Mouse (Mus musculus): ENCODE data around the gene Nmnat1. TPM values are rescaled to one million over a fixed set of nuclear protein-coding genes. Genes with fewer than 3 reads are reported as not detected.
A peak's percentile ranks its signal among the peaks of the same experiment; 100 is the strongest.

Nmnat1 gene
- total RNA-seq (2021), result 10 to 100 TPM; 29.5 to 30.7 TPM

GRCm38 (mm10) chr4:149485053-149485824, at the start of gene Nmnat1, which contains the start of gene Lzic:
Nmnat1 (minus strand) TSS chr4:149485202.
Lzic (plus strand) TSS chr4:149485229.
- DNase-seq, result peak; percentile 92 to 94
- intact Hi-C loops (cut with DNase I), result loop anchor here (1.0 to 5.0 kb wide), 4 partner anchors 34 to 138 kb away; partner anchors contain the start of gene Ctnnbip1

- intact Hi-C loops (cut with DNase I), result loop anchor here (5.0 kb wide), 1 partner anchor 72 kb away; no protein-coding TSS in a partner anchor
- no peak for DNase-seq
These were observed 44.7 kb upstream of the Nmnat1 start for GRCm38 (mm10) chr4:149529691-149530090.

DNA sequence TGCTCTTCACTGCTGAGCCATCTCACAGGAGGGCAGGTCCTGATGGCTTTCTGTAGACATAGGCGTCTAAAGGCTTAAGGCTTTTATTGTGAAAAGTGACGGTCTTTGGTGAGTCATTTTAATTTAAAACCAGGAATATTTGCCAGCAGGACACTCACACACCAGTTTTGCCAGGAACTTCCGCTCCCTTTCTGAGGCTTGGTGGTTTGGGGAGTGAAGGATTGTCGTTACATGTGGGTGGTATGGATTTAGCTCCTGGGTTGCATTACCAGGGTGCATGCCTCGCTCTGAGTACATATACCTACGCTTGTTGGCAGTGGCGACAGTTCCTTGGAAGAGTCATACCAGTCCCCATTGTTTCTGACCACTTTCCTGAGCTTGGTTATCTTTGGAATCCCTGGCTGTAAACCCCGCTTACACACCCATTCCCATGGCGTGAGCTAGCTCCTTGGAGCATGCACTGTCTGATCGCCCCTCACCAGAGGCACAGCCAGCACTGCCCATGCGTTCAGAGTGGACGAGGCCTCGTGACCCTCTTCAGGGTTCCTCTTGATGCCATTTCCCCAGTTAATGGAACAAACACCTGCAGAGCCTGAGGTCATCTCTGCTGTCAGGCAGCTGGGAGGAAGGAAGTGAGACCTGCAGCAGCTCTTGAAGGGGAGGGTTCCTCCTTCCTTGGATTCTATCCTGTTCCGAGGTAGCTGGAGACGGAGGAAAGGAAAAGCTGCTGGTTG, 42.8 kb upstream of the Nmnat1 start:
- peak in 1 of 2 experiments; percentile 37 for DNase-seq
- intact Hi-C loops (cut with DNase I), result loop anchor here (5.0 kb wide), 1 partner anchor 70 kb away; no protein-coding TSS in a partner anchor

DNA sequence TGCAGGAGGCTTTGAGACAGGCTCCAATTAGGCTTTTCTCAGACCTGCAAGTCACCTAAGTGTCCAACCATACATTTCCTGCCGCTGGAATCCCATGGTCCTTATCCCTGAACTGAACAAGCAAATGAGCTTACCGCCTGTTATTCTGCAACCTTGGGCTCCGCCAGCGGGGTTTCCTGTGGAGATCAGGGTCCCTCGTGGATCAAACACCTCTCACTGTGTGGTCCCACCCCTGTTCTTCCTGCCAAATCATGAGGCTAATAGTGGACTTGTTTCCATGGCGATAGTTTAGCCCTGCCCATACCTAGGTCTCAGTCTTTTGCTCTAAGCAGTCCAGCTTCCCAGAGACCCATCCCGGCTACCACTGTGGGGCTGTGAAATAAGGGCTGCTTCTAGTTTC, 41.3 kb upstream of the Nmnat1 start:
- intact Hi-C loops (cut with DNase I), result loop anchor here (5.0 kb wide), 1 partner anchor 69 kb away; no protein-coding TSS in a partner anchor
- DNase-seq, result peak; percentile 47 to 53

GRCm38 (mm10) chr4:149525811-149526210, 40.8 kb upstream of the Nmnat1 start:
- intact Hi-C loops (cut with DNase I), result loop anchor here (5.0 kb wide), 1 partner anchor 69 kb away; no protein-coding TSS in a partner anchor

GRCm38 (mm10) chr4:149525170-149525569, 40.2 kb upstream of the Nmnat1 start:
- peak in 1 of 2 experiments; percentile 31 for DNase-seq
- intact Hi-C loops (cut with DNase I), result loop anchor here (5.0 kb wide), 1 partner anchor 68 kb away; no protein-coding TSS in a partner anchor

More at GRCm38 (mm10) chr4:149525811-149526210, 40.8 kb upstream of the Nmnat1 start:
- DNase-seq, result no peak

DNA sequence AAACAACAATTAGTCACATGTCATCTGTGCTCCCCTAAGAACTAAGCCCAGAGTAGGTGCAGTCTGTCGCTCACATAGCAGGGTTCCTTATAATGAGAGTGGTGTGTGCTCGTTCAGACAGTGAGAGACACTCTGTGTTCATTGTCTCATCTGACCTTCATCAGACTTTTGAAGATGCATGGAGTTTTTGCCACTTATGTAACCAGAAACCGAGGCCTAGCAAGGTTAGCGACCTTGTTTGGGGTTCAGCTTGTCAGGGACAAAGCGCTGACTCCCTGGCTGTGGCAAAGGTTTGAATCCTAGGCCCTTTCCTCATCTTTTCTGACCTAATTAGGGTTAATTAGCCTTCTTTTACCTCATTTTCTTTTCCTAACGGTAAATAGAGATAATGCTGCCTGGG, 39.0 kb upstream of the Nmnat1 start:
- no peak for DNase-seq
- intact Hi-C loops (cut with DNase I), result no loop called here

GRCm38 (mm10) chr4:149521258-149521657, 36.3 kb upstream of the Nmnat1 start:
- no peak for DNase-seq
- intact Hi-C loops (cut with DNase I), result loop anchor here (2.0 kb wide), 1 partner anchor 14 kb away; no protein-coding TSS in a partner anchor

DNA sequence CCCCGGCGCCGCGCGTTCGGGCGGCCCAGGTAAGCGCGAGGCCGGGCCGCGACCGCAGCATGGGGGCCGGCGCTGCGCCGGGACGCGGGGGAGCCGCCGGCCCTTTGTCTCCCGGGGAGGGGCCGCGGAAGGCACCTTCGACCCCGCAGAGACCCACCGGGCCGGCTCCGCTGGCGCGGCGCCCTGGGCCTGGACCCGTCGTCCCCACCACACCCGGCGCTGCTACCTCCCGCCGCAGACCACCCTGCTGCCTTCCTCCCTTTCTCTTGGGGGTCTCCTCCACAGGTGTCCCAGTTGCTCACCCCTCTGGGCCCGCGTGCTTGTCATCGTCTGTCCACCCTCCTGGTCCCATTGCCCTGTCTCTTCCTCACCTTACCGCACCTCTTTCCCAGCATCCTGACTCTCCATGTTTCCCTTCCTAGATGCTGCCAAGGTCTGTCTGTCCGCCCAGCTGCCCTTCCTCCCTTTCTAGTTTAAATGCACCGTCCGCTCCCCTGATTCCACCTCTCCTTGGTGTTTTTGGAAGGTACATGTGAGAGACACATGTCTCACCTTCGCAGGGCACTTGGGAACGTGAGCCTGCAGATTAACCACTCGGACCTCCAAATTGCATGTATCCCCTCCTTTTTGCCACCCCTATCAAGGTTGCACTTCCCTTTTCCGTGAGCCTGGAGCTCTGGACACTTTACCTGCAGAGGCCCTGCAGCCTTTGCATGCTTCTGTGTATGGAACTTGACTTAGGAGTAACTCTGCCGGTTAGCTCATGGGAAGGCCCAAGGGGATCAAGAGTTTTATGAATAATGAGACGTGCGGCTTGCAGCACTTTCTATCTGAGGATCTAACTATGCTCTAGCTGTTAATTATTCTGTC, 33.6 kb upstream of the Nmnat1 start:
- no peak for DNase-seq
- intact Hi-C loops (cut with DNase I), result loop anchor here (2.0 kb wide), 1 partner anchor 34 kb away; the partner anchor contains the start of genes Lzic and Nmnat1

DNA sequence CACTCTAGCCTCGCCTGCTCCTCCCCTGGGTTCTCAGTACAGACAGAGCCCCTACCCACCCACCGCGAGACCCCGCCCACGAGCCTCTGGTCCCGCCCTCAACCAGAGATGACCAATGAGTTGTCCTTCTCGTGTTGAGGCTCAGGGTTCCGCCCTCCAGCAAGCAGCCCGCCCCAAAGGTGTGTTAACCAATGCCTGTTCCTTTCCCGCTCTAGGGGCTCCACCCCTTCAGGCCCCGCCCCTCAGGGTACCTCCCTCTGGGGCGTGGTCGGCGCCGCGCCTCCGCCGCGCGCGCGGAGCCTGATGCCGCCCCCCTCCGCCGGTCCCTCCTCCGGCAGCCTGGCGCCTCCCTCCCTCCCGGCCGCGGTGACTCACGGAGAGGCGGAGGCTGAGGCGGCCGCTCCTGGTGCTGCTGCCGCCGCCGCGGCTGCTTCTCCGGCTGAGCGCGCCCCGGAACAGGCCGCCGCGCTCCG, 32.9 kb upstream of the Nmnat1 start, which contains the start of gene Ctnnbip1:
Ctnnbip1 (plus strand) TSS at position 369 of the 473 bp plus-strand sequence.
- intact Hi-C loops (cut with DNase I), result loop anchor here (2.0 kb wide), 1 partner anchor 33 kb away; the partner anchor contains the start of genes Lzic and Nmnat1
- peak; percentile 96 for DNase-seq

- no peak for DNase-seq
- intact Hi-C loops (cut with DNase I), result no loop called here
These were observed 30.7 kb upstream of the Nmnat1 start for GRCm38 (mm10) chr4:149515706-149516105.

DNA sequence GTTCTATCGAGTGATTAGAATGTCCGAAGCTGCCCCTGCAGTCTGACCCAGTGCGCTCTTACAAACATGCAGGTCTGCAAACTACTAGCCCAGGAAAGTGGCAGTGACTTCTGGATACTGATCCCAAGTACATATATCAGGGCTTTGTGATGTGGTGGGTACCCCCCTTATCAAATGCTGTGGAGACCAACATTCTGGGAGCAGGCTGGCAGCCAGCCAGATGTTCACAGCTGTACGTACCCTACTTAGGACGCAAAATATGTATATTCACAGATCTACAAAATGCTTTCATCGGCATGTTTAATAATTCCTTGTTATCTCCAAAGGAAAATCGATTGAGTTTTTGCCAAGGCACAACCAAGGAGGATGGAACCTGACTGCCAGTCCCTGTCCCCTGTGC, 27.1 kb upstream of the Nmnat1 start:
- intact Hi-C loops (cut with DNase I), result no loop called here
- DNase-seq, result no peak

- DNase-seq, result no peak
- intact Hi-C loops (cut with DNase I), result no loop called here
These were observed 26.2 kb upstream of the Nmnat1 start for GRCm38 (mm10) chr4:149511221-149511646.

- intact Hi-C loops (cut with DNase I), result no loop called here
- no peak for DNase-seq
These were observed 21.9 kb upstream of the Nmnat1 start for GRCm38 (mm10) chr4:149506904-149507303.

- intact Hi-C loops (cut with DNase I), result no loop called here
These were observed 20.4 kb upstream of the Nmnat1 start for GRCm38 (mm10) chr4:149505261-149505967.

DNA sequence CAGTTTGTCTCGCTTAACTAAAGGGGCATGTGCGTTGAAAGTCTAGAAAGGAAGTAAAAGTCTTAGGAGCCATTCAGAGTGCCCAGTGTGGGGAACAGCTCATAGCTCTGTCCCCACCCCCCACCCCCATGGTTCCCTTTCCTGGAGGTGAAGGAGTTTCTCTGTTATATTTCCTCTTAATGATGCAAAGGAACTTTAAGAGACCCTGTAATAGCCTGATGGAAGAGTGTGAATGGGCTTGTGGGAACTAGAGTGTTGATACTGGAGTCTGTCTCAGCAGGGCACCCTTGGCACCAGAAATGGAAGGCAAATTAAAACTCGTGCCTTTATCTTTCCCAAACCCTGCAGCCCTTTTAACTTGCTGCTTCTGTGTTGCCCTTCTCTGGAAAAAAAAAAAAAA, 19.9 kb upstream of the Nmnat1 start:
- DNase-seq, result no peak
- intact Hi-C loops (cut with DNase I), result no loop called here

More at GRCm38 (mm10) chr4:149505261-149505967, 20.4 kb upstream of the Nmnat1 start:
- DNase-seq, result no peak

DNA sequence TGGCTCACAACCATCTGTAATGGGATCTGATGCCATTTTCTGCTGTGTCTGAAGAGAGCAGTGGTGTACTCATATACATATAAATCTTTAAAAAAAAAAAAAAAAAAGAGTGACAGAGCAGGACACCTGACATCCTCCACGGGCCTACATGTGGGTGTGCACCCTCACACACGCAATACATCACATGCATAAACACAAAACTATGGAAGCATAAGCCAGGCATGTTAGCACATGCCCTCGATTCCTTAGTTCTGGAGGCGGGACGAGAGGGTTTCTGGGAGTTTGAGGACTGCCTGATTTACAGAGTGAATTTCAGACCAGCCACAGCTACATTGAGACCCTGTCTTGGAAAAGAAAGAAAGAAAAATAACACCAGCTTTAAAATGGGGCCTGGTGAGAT, 19.4 kb upstream of the Nmnat1 start:
- no peak for DNase-seq
- intact Hi-C loops (cut with DNase I), result no loop called here

DNA sequence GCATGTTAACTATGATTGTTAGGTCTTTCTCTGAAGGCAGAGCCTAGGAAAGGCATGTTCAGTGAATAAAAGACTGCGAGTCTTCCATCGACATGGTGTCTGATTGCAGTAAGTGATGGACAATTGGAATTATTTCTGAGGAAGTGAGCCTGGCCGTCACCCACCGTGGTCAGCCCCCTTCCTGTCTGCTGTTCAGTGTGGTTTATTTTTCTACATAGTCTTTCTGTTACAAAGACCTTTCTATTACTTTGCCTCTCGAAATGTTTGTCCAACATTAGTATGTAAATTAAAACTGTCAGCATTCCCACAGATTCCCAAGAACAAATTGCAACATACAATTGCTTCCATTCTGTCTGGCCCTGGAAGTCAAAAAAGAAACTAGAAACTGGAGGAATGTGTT, 14.8 kb upstream of the Nmnat1 start:
- DNase-seq, result no peak
- intact Hi-C loops (cut with DNase I), result no loop called here

DNA sequence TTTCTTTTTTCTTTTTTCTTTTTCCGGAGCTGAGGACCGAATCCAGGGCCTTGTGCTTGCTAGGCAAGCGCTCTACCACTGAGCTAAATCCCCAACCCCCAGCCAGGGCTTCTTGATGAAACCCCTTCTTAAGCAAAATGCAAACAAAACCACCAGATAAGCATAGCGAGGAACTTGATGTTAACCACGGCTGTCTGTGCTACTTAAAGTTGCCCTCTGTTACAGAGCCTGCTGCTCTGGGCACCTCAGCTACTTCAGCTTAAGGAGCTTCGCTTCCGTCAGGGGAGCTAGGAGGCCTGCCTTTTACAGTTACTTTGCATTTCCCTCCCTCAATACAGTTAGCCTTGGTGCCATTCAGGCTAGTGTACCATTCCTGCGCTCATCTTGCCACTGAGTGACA, 13.9 kb upstream of the Nmnat1 start:
- intact Hi-C loops (cut with DNase I), result no loop called here
- no peak for DNase-seq

All from heart, postnatal 36 days (tissue).